Mouse (Mus musculus) forebrain, embryonic 12.5 days (tissue): ENCODE measurements around the gene Nudt3. TPM values are rescaled to one million over a fixed set of nuclear protein-coding genes. Genes with fewer than 3 reads are reported as not detected.

ENCODE experiments used
- ATAC-seq: fragments of 200-750 bp; cut with Nextera tagmentation; 2 replicates; pipeline ENCODE4 v1.8.0; 2017; ENCODE audit warnings: moderate TSS enrichment; ENCODE audit not compliant: low FRiP score
- H3K27ac ChIP-seq: fragments of 300-500 bp; sonication (generic); 2 replicates; pipeline ENCODE4 v1.5.1; 2016; ENCODE audit warnings: mild to moderate bottlenecking
- H3K27me3 ChIP-seq: fragments of 300-500 bp; sonication (generic); 2 replicates; pipeline ENCODE4 v1.6.1; 2016; ENCODE audit warnings: mild to moderate bottlenecking
- H3K36me3 ChIP-seq: fragments of 300-500 bp; sonication (generic); replicated peaks from 2 replicates; pipeline ENCODE4 v1.6.1; 2016; ENCODE audit warnings: mild to moderate bottlenecking
- H3K4me1 ChIP-seq: fragments of 300-500 bp; sonication (generic); 2 replicates; pipeline ENCODE4 v1.6.1; 2016
- H3K4me2 ChIP-seq: fragments of 300-500 bp; sonication (generic); 2 replicates; pipeline ENCODE4 v1.6.1; 2016; ENCODE audit warnings: mild to moderate bottlenecking, moderate library complexity
- H3K4me3 ChIP-seq: fragments of 300-500 bp; sonication (generic); replicated peaks from 2 replicates; pipeline ENCODE4 v1.5.1; 2016; ENCODE audit warnings: mild to moderate bottlenecking
- H3K9ac ChIP-seq: fragments of 300-500 bp; sonication (generic); 2 replicates; pipeline ENCODE4 v1.6.1; 2016; ENCODE audit warnings: mild to moderate bottlenecking
- H3K9me3 ChIP-seq: fragments of 300-500 bp; sonication (generic); 2 replicates; pipeline ENCODE4 v1.6.1; 2016
- WGBS: fragments of 180-500 bp; shearing (Covaris S2); methylation state at CpG from one replicate; pipeline ENCODE4 v1.1.7; 2016; 5-methylcytosine and 5-hydroxymethylcytosine counted together
- polyA plus RNA-seq: library from polyadenylated mRNA; unstranded; fragments of >200 nt; fragmentation: Nextera tagmentation; extraction: Ambion mirVana; gene quantifications from 2 replicates; pipeline ENCODE4 v1.2.1, GENCODE M21; 2016

The Nudt3 gene
- polyA plus RNA-seq, result 170 and 178 TPM in 2 replicates

DNA sequence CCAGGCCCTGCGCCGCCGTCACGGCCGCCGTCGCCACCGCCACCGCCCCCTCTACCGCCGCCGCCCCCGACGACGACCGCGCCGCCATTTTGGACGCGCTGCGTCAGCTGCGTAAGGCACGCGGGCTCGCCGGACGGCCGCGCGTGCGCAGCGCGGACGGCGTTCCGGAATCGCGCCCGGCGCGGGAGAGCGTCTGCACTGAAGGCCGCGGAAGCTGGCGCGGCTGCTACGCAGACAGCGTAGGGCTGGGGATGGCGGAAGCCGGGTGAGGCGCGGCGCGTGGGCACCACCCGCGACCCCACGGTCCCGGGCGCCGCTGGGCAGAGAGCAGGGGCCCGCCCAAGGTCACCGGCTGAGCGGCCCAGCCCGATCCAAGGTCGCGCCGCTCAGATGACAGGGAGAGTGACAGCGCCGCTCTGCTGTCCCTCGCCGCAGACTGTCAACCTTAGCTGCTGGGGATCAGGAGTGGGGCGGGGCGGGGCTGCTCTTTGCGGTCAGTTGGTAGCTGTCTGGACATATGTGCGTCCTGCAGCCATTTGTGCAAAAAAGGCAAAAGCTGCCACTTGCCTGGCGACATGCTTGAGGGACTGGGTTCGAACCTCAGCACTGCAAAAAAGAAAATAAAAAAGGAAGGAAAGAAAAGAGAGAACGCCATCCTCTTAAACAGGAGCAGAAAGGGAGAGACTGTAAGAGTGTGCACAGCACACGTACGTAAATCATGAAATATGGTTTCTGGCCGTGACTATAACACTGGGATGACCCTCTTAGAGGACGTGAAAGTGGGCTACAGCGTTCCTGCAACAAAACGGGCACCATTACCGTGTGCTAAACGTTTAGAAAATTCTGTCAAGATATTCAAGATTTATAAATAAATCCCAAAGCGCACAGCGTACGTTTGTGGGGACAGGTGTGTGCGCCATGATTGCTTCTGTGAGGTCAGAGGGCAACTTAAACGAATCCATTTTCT, at the start of gene Nudt3:
Nudt3 (minus strand) TSS at position 136 of the 967 bp plus-strand sequence.
- peak within 1 kb of the TSS; percentile 97 for H3K27ac ChIP-seq
- H3K4me1 ChIP-seq, result peaks cover 47% of the 10 kb centered on the region
- H3K9ac ChIP-seq, result peak within 1 kb of the TSS; percentile 98
- H3K4me3 ChIP-seq, result peak within 1 kb of the TSS; percentile 95
- peak; percentile 90 for ATAC-seq
- no peaks in the 10 kb centered on the region for H3K27me3 ChIP-seq
- 9% methylated on average over 90 of the region's 91 CpGs for WGBS
- H3K36me3 ChIP-seq, result peaks cover 9% of the 10 kb centered on the region
- H3K9me3 ChIP-seq, result no peaks in the 10 kb centered on the region
- peak within 1 kb of the TSS; percentile 77 for H3K4me2 ChIP-seq

GRCm38 (mm10) chr17:27671720-27672119, 48.4 kb upstream of the Nudt3 start:
- WGBS, result 89% methylated on average over 6 of the region's 6 CpGs

GRCm38 (mm10) chr17:27658767-27659166, 35.5 kb upstream of the Nudt3 start:
- Histone ChIP-seq H3K4me2 (no peak overlapping the region), H3K4me1 (peaks cover 18% of the 10 kb centered on the region), H3K27ac (no peak overlapping the region), H3K9ac (no peak overlapping the region), H3K36me3 (no peaks in the 10 kb centered on the region), H3K9me3 (no peaks in the 10 kb centered on the region), H3K27me3 (peaks cover 40% of the 10 kb centered on the region), H3K4me3 (no peak overlapping the region)
- ATAC-seq, result no peak
- 80% methylated on average over 7 of the region's 7 CpGs for WGBS

More at GRCm38 (mm10) chr17:27671720-27672119, 48.4 kb upstream of the Nudt3 start:
- 0 out of 2 replicates have a peak, but pooled peaks cover 8% of the 10 kb centered on the region for H3K4me1 ChIP-seq
- ATAC-seq, result no peak
- H3K36me3 ChIP-seq, result no peaks in the 10 kb centered on the region
- H3K27me3 ChIP-seq, result no peaks in the 10 kb centered on the region
- no peak overlapping the region for H3K4me2 ChIP-seq
- H3K9me3 ChIP-seq, result no peaks in the 10 kb centered on the region
- H3K4me3 ChIP-seq, result no peak overlapping the region
- no peak overlapping the region for H3K9ac ChIP-seq
- no peak overlapping the region for H3K27ac ChIP-seq

DNA sequence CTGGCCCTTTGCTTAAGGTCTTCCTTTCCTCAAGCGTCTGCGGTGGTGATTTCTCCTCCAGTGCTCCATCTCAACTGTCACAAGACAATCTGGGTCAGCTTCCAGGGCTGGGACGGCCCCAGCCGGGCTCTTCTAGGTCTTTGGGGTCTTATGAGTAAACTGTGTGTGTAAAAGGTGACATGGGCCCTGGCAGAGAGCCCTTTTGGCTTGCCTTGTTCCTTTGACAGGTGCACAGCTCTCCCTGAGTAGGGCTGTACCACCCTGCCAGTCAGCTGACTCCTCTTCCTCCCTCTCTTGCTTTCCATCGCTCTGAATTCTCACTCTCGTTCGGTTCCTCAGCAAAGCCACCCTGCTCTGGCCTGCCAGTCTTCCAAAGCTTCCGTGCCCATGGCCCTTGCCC, 33.8 kb upstream of the Nudt3 start:
- no peak overlapping the region for H3K9ac ChIP-seq
- peaks cover 46% of the 10 kb centered on the region for H3K27me3 ChIP-seq
- H3K9me3 ChIP-seq, result no peaks in the 10 kb centered on the region
- 78% methylated on average over 8 of the region's 8 CpGs for WGBS
- no peak overlapping the region for H3K4me2 ChIP-seq
- no peak overlapping the region for H3K4me3 ChIP-seq
- ATAC-seq, result no peak
- H3K4me1 ChIP-seq, result peaks cover 18% of the 10 kb centered on the region
- H3K36me3 ChIP-seq, result no peaks in the 10 kb centered on the region
- no peak overlapping the region for H3K27ac ChIP-seq

DNA sequence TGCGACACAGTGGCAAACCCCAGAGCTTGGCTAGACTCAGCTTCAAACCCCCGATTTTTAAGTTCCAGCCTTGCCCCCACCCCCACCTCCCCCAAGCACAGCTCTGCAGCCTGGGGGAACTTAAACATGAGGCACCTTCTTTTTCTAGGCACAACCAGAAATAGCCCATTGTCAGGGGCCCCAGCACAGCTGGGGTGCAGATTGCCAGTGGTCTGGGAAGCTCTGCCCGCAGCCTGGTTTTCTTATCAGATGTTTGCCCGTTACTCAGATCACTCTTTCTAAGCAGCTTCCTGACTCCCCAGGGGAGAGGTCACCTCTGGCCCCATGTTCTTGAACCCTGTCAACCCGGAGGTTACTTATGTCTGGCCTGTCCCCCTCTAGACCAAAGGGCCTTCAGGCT, 33.1 kb upstream of the Nudt3 start:
- ATAC-seq, result no peak
- WGBS, result 33% methylated on average over 5 of the region's 5 CpGs
- peak overlapping the region; percentile 55 for H3K4me3 ChIP-seq
- no peaks in the 10 kb centered on the region for H3K36me3 ChIP-seq
- H3K27ac ChIP-seq, result no peak overlapping the region
- H3K9me3 ChIP-seq, result no peaks in the 10 kb centered on the region
- H3K4me1 ChIP-seq, result peaks cover 18% of the 10 kb centered on the region
- H3K27me3 ChIP-seq, result peaks cover 46% of the 10 kb centered on the region
- peak overlapping the region; percentile 94 for H3K4me2 ChIP-seq
- H3K9ac ChIP-seq, result 0 out of 2 replicates have a peak overlapping the region, but pooled peaks have one; percentile 66

DNA sequence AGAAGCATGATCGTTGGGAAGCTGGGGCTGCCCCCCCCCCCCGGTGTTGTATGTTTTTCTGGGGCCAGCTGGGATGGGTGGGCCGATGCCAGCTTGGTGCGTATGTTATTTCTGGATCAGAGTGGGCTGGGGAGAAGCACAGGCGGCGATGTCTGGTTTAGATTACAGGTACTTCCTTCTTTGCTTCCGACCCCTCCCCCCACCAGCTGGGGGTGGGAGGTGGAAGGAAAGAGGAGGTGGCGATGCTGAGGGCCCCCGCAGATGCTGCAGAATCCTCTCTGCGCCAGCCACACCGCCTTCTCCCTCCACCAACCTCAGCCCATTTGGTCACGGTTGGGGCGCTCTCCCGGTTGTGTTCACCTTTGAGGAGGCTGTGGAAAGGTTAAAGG, 32.7 kb upstream of the Nudt3 start:
- no peak for ATAC-seq
- H3K27me3 ChIP-seq, result peaks cover 46% of the 10 kb centered on the region
- no peak overlapping the region for H3K27ac ChIP-seq
- H3K9me3 ChIP-seq, result no peaks in the 10 kb centered on the region
- WGBS, result 8% methylated on average over 13 of the region's 14 CpGs
- H3K4me3 ChIP-seq, result peak overlapping the region; percentile 55
- no peaks in the 10 kb centered on the region for H3K36me3 ChIP-seq
- peak overlapping the region; percentile 94 for H3K4me2 ChIP-seq
- peaks cover 18% of the 10 kb centered on the region for H3K4me1 ChIP-seq
- peak overlapping the region; percentile 66; the same call in 1 of the 2 replicates for H3K9ac ChIP-seq

DNA sequence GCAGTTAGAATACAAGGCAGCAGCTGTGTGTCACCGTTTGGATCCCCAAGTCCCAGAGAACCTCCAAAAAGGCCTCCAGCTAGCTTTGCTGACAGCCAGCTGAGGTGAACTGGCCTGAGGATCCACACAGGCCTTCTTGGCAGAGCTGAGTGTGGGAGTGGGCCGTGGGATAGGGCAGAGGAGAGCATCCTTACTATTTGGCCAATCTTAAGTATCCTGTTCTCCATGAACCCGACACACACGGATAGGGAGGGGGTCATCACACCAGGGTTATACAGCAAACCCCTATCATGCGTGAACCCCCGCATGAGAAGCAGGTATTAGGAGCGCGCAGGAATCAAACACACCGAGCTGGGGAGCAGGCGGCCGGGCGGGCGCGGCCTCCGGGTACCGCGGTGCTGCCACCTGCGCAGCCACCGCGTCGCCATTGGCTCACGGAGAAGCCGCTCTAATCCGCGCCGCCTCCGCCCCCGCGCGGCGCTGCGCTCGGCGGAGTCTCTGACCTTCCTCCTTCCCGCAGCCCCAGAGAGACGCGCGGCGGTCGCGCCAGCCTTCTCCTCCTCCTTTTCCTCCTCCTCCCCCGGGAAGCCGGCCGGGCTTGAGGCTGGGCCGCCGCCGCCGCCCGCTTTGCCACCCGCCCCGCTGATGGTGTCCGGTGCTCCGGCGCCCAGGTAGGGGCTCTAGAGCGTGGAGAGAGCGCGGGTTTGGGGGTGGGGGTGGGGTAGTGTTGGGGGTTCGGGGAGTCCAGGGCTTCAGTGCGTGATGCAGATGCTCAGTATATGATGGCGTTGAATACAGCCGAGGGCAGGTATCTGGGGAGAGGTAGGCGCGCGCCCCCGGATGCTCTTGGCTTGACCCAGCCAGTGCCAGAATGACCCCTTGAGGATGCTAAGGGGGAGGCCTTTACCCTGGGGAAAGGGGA, 32.1 kb upstream of the Nudt3 start, which contains the start of gene Pacsin1:
Pacsin1 (plus strand) TSS at position 421 of the 922 bp plus-strand sequence.
- H3K9me3 ChIP-seq, result no peaks in the 10 kb centered on the region
- peak; percentile 79 for ATAC-seq
- H3K36me3 ChIP-seq, result no peaks in the 10 kb centered on the region
- peak within 1 kb of the TSS; percentile 94 for H3K4me2 ChIP-seq
- H3K27ac ChIP-seq, result no peak within 1 kb of the TSS
- 1% methylated on average over 64 of the region's 65 CpGs for WGBS
- peak within 1 kb of the TSS; percentile 66 for H3K9ac ChIP-seq
- H3K4me3 ChIP-seq, result peak within 1 kb of the TSS; percentile 55
- H3K27me3 ChIP-seq, result peaks cover 46% of the 10 kb centered on the region
- H3K4me1 ChIP-seq, result peaks cover 18% of the 10 kb centered on the region

GRCm38 (mm10) chr17:27653253-27653959, 30.1 kb upstream of the Nudt3 start:
- no peak for ATAC-seq
- H3K36me3 ChIP-seq, result no peaks in the 10 kb centered on the region
- no peak overlapping the region for H3K27ac ChIP-seq
- H3K4me1 ChIP-seq, result peaks cover 18% of the 10 kb centered on the region
- no peaks in the 10 kb centered on the region for H3K9me3 ChIP-seq
- H3K9ac ChIP-seq, result no peak overlapping the region
- H3K27me3 ChIP-seq, result peaks cover 46% of the 10 kb centered on the region
- no peak overlapping the region for H3K4me3 ChIP-seq
- 83% methylated on average over 10 of the region's 10 CpGs for WGBS
- no peak overlapping the region for H3K4me2 ChIP-seq

DNA sequence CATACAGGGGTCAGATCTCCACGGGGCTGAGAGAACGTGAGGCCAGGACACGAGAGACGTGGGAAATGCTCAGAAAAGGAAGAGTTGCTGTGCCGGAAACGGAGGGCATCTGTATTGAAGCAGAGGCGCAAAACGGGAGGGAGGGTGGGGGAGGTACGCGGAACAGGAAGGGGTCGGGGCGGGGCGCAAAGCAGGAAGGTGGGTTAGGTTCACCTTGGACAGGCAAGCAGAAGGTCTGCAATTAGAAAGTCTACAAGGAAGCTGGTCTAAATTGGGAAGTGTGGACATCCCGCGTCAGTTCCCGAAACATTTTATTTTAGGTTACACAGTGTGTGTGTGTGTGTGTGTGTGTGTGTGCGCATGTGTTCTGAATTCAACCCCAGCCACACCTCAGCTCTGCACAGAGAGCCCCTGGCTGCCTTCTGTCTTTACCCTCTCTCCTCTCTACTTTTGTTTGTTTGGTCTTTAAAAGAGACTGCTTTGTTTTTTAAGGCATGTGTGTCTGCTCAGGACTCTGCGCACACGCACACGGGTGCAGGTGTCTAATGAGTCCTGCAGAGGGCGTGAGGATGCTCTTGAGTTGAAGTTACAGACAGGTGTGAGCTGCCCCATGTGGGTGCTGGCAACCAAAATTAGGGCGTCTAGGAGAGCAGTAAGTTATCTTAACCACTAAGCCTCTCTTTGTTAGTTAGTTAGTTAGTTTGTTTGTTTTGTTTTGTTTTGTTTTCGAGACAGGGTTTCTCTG, 28.9 kb upstream of the Nudt3 start:
- H3K9me3 ChIP-seq, result no peaks in the 10 kb centered on the region
- peaks cover 18% of the 10 kb centered on the region for H3K4me1 ChIP-seq
- H3K27me3 ChIP-seq, result peaks cover 44% of the 10 kb centered on the region
- H3K4me2 ChIP-seq, result no peak overlapping the region
- no peak overlapping the region for H3K27ac ChIP-seq
- WGBS, result 86% methylated on average over 23 of the region's 23 CpGs
- H3K36me3 ChIP-seq, result no peaks in the 10 kb centered on the region
- H3K4me3 ChIP-seq, result no peak overlapping the region
- no peak overlapping the region for H3K9ac ChIP-seq
- no peak for ATAC-seq

DNA sequence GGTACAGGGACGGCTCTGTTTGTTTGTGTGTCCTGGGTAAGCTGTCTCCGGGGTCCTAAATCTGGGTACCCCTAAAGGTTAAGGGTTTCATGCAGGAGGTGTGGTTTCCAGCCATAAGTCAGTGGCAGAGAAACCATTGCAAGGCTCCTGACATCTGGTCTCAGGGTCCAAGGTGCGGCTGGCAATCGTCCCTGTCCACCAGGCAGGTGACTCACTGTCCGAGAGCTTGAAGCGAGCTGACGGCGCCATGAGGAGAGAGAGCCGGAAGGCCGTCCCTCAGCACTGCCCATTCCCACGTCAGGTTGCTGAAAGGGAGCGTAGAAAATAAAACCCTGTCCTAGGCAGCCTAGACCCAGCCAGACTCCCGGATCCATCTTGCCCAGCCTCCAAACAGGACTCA, 27.3 kb upstream of the Nudt3 start:
- H3K4me3 ChIP-seq, result no peak overlapping the region

GRCm38 (mm10) chr17:27650160-27650559, 26.9 kb upstream of the Nudt3 start:
- no peak overlapping the region for H3K4me3 ChIP-seq
- no peak overlapping the region for H3K9ac ChIP-seq
- WGBS, result 11% methylated on average over 12 of the region's 12 CpGs
- H3K27me3 ChIP-seq, result peaks cover 23% of the 10 kb centered on the region
- H3K4me2 ChIP-seq, result no peak overlapping the region
- no peaks in the 10 kb centered on the region for H3K9me3 ChIP-seq
- H3K36me3 ChIP-seq, result no peaks in the 10 kb centered on the region
- peaks cover 4% of the 10 kb centered on the region for H3K4me1 ChIP-seq
- ATAC-seq, result no peak
- H3K27ac ChIP-seq, result no peak overlapping the region

More for the DNA sequence above, 27.3 kb upstream of the Nudt3 start:
- ATAC-seq, result no peak
- Histone ChIP-seq H3K9me3 (no peaks in the 10 kb centered on the region), H3K4me1 (peaks cover 8% of the 10 kb centered on the region), H3K4me2 (no peak overlapping the region), H3K27ac (no peak overlapping the region), H3K27me3 (peaks cover 28% of the 10 kb centered on the region), H3K36me3 (no peaks in the 10 kb centered on the region), H3K9ac (no peak overlapping the region)
- 81% methylated on average over 13 of the region's 13 CpGs for WGBS
